Mouse (Mus musculus) ES-Bruce4 (cell line): ENCODE measurements at regions not wholly inside any gene's neighbourhood (a gene's known extent, or its start where the extent isn't known, plus 50 kb on each side); places are given as distances from the start of the nearest gene placed in this dataset.

Source experiments
- H3K27ac ChIP-seq: 2 replicates; pipeline ENCODE4 v1.5.1; 2012; ENCODE audit warnings: low read length, inconsistent platforms; ENCODE audit not compliant: insufficient read depth
- H3K27me3 ChIP-seq: 2 replicates; pipeline ENCODE4 v1.6.1; 2012; ENCODE audit warnings: mild to moderate bottlenecking, low read length, inconsistent platforms; ENCODE audit not compliant: control insufficient read depth, poor library complexity, insufficient read depth, severe bottlenecking
- H3K36me3 ChIP-seq: 2 replicates; pipeline ENCODE4 v1.6.1; 2012; ENCODE audit warnings: inconsistent platforms, mild to moderate bottlenecking, low read length, moderate library complexity; ENCODE audit not compliant: control insufficient read depth, poor library complexity, insufficient read depth, severe bottlenecking
- H3K4me1 ChIP-seq: one replicate; pipeline ENCODE4 v1.8.1; 2011; ENCODE audit warnings: low read length; ENCODE audit not compliant: control insufficient read depth, insufficient read depth
- H3K4me3 ChIP-seq: 2 replicates; pipeline ENCODE4 v1.5.1; 2011; ENCODE audit warnings: low read depth, mild to moderate bottlenecking, low read length
- H3K9ac ChIP-seq: 2 replicates; pipeline ENCODE4 v1.6.1; 2012; ENCODE audit warnings: low read depth, mild to moderate bottlenecking, inconsistent platforms; ENCODE audit not compliant: poor library complexity, severe bottlenecking
- H3K9me3 ChIP-seq: replicated peaks from 2 replicates; pipeline ENCODE4 v1.6.1; 2012; ENCODE audit warnings: mild to moderate bottlenecking, low read length, inconsistent platforms; ENCODE audit not compliant: control insufficient read depth, poor library complexity, insufficient read depth, severe bottlenecking
- CTCF ChIP-seq: IDR thresholded peaks from one replicate; pipeline ENCODE4 v1.8.1; 2011; ENCODE audit warnings: low read depth, low read length
- EP300 ChIP-seq: IDR thresholded peaks from 2 replicates; pipeline ENCODE4 v1.6.1; 2011; ENCODE audit warnings: low read depth, low read length; ENCODE audit not compliant: insufficient read depth
- POLR2A ChIP-seq: IDR thresholded peaks from one replicate; pipeline ENCODE4 v1.8.1; 2011; ENCODE audit warnings: low read length; ENCODE audit not compliant: insufficient read depth

DNA sequence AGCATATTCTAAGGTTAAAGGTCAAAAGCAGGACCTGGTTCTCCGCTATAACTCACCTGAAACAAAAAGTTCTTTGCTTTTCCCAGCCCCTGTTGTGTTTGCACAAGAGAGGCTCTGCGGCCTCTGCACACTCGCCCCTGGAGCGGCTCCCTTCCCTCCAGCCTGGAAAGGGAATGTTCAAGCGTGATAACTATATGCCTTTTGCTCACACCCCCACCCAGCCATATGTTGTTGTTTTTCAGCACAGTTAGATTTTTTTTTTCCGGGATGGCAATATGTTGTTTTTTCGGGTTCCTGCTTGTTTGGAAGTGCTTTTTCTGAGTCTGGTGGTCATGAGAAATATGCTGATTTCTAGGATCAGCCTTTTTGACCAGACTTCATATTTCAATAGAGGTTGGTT, 100.6 kb upstream of the Cypt12 start:
- Histone ChIP-seq H3K9me3 (no peaks in the 10 kb centered on the region), H3K36me3 (no peaks in the 10 kb centered on the region), H3K27me3 (no peaks in the 10 kb centered on the region), H3K4me1 (no peaks in the 10 kb centered on the region), H3K27ac (no peak overlapping the region), H3K4me3 (no peak overlapping the region), H3K9ac (no peak overlapping the region)
- no peak for TF ChIP-seq CTCF

DNA sequence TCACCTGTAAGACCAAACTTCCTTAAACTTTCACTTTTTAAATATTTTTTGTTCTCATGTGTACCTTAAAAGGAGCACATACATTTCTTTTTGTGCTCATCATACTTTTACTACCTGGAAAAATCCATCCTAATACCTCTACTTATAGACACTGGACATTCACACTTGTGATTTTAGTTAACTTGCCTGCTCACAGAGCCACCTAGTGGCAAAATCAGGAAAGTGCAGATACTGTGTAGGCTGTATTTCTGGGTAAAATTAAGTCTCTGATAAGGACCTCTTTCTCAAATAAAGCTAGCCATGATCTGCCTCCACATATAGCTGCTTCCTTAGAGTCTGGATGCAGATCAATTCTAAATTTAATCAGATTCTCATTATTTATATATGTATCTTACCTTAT, 100.0 kb upstream of the Cypt12 start:
- H3K36me3 ChIP-seq = no peaks in the 10 kb centered on the region
- no peaks in the 10 kb centered on the region for H3K27me3 ChIP-seq
- H3K4me1 ChIP-seq = no peaks in the 10 kb centered on the region
- no peak overlapping the region for H3K4me3 ChIP-seq
- H3K9ac ChIP-seq = no peak overlapping the region
- TF ChIP-seq POLR2A (no peak), CTCF (peak; percentile 18)
- no peaks in the 10 kb centered on the region for H3K9me3 ChIP-seq
- no peak overlapping the region for H3K27ac ChIP-seq

- peaks cover 5% of the 10 kb centered on the region; the same call in 1 of the 2 replicates for H3K9me3 ChIP-seq
- no peaks in the 10 kb centered on the region for H3K27me3 ChIP-seq
- H3K9ac ChIP-seq = no peak overlapping the region
- H3K27ac ChIP-seq = no peak overlapping the region
- H3K36me3 ChIP-seq = no peaks in the 10 kb centered on the region
- TF ChIP-seq EP300 (no peak), CTCF (no peak), POLR2A (no peak)
- H3K4me1 ChIP-seq = no peaks in the 10 kb centered on the region
- no peak overlapping the region for H3K4me3 ChIP-seq
These were observed 85.8 kb upstream of the Cypt12 start for GRCm38 (mm10) chr3:17862367-17862766.

DNA sequence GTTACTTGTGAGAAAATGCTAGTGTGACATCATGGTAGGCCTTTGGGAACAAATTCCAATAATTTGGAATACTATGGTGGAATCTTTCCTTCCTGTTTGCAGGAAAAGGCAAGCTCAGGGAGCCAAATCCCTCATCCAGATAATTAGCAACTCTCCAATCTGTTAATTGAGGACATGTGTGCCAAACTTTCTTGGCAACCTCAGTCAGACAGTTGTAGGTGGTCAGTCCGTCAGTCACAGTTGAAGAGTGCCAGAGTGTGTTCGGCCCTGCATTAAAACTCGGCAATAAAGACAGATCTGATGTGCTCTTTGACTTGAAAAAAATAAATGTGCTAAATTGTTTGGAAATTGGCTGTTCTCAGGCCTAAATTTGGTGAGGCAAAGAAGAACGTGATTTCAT, 83.1 kb upstream of the Cypt12 start:
- Histone ChIP-seq H3K4me3 (no peak overlapping the region), H3K27me3 (no peaks in the 10 kb centered on the region), H3K4me1 (no peaks in the 10 kb centered on the region), H3K9me3 (no peaks in the 10 kb centered on the region), H3K36me3 (no peaks in the 10 kb centered on the region), H3K9ac (no peak overlapping the region), H3K27ac (no peak overlapping the region)
- TF ChIP-seq POLR2A = no peak
- TF ChIP-seq CTCF = no peak
- TF ChIP-seq EP300 = no peak

- no peaks in the 10 kb centered on the region for H3K4me1 ChIP-seq
- H3K4me3 ChIP-seq = no peak overlapping the region
- H3K36me3 ChIP-seq = no peaks in the 10 kb centered on the region
- H3K27me3 ChIP-seq = no peaks in the 10 kb centered on the region
- H3K27ac ChIP-seq = no peak overlapping the region
- no peaks in the 10 kb centered on the region for H3K9me3 ChIP-seq
- no peak overlapping the region for H3K9ac ChIP-seq
- no peak for TF ChIP-seq CTCF
- no peak for TF ChIP-seq POLR2A
- no peak for TF ChIP-seq EP300
These were observed 77.2 kb upstream of the Cypt12 start for GRCm38 (mm10) chr3:17870895-17871482.

- Histone ChIP-seq H3K4me1 (no peaks in the 10 kb centered on the region), H3K4me3 (no peak overlapping the region), H3K27me3 (no peaks in the 10 kb centered on the region), H3K9ac (no peak overlapping the region), H3K36me3 (no peaks in the 10 kb centered on the region), H3K27ac (no peak overlapping the region), H3K9me3 (no peaks in the 10 kb centered on the region)
- no peak for TF ChIP-seq POLR2A
These were observed 52.3 kb upstream of the Cypt12 start for GRCm38 (mm10) chr3:17895869-17896268.

DNA sequence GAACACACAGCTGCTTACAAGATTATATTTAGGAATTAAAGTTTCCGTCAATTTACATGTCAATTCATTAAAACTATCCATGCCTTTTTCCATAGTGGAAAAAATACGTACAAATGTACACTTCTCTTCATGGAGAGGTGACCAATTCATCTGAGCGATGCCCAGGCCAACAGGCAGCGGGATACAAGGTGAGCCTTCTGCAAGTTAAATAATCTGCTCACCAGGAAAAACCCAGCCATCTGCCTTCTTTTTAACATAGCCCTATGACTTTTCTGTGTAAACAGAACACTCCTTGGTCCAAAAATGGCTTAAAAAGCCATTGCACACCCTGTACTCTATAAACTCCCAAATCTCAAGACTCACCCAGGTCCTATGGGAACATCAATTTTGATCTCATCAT, 51.5 kb upstream of the Cypt12 start:
- Histone ChIP-seq H3K36me3 (no peaks in the 10 kb centered on the region), H3K4me1 (no peaks in the 10 kb centered on the region), H3K27me3 (no peaks in the 10 kb centered on the region), H3K27ac (no peak overlapping the region), H3K9ac (no peak overlapping the region), H3K9me3 (no peaks in the 10 kb centered on the region), H3K4me3 (no peak overlapping the region)
- TF ChIP-seq EP300 (no peak), POLR2A (no peak), CTCF (no peak)
